ENCODE assay signal across 8 mouse cellular contexts in genomic region chr11:115955195-115955858, GRCm38 (mm10). TPM values are rescaled to one million over a fixed set of nuclear protein-coding genes. Genes with fewer than 3 reads are reported as not detected.
DNase-seq lines count a peak whose midpoint lies in the region; ATAC-seq and TF ChIP-seq lines count a peak whose summit lies in the region.
"Had no signal": no experiment of that assay in that cellular context is flagged by ENCODE, and none has a peak within 500 bp of the region (broad histone marks: within the 10 kb centered on the region; RNA-seq: fewer than 3 reads in every experiment).

No protein-coding gene starts in this region.

- TF ChIP-seq CTCF in liver, postnatal 0 days (IDR thresholded peaks at IDR 0.05; ENCODE audit: low read depth), result no peak
- no peak for TF ChIP-seq CTCF in lung, postnatal 0 days (IDR thresholded peaks at IDR 0.05)

- peak overlapping the region; percentile 7; the same call in 1 of the 2 replicates for H3K27ac ChIP-seq in liver, embryonic 11.5 days (ENCODE audit: low read depth, low read length)
- H3K27ac ChIP-seq in liver, postnatal 0 days (ENCODE audit: low read depth), result no peak overlapping the region
- H3K27ac ChIP-seq in forebrain, embryonic 16.5 days (ENCODE audit: low read length), result 0 out of 2 replicates have a peak overlapping the region, but pooled peaks have one; percentile 39
- no peak overlapping the region for H3K27ac ChIP-seq in lung, postnatal 0 days (ENCODE audit: low read length)

- peaks cover 30% of the 10 kb centered on the region for H3K36me3 ChIP-seq in liver, embryonic 11.5 days (ENCODE audit: control insufficient read depth, insufficient read depth, low read length)
- H3K36me3 ChIP-seq in liver, postnatal 0 days (replicated peaks; ENCODE audit: insufficient read depth, low read length), result peaks cover 55% of the 10 kb centered on the region
- H3K36me3 ChIP-seq in forebrain, embryonic 16.5 days (ENCODE audit: control insufficient read depth, insufficient read depth), result peaks cover 12% of the 10 kb centered on the region
- peaks cover 14% of the 10 kb centered on the region; the same call in 1 of the 2 replicates for H3K36me3 ChIP-seq in lung, postnatal 0 days (ENCODE audit: insufficient read depth, low read length)

- H3K27me3 ChIP-seq in liver, embryonic 11.5 days (replicated peaks; ENCODE audit: control insufficient read depth, insufficient read depth, low read length), result no peaks in the 10 kb centered on the region
- no peaks in the 10 kb centered on the region for H3K27me3 ChIP-seq in liver, postnatal 0 days (ENCODE audit: insufficient read depth, low read length)
- no peaks in the 10 kb centered on the region for H3K27me3 ChIP-seq in forebrain, embryonic 16.5 days (replicated peaks; ENCODE audit: control insufficient read depth, insufficient read depth, low read length)
- no peaks in the 10 kb centered on the region for H3K27me3 ChIP-seq in lung, postnatal 0 days (replicated peaks; ENCODE audit: insufficient read depth, low read length)

- no peak for DNase-seq in liver, embryonic 11.5 days (ENCODE audit: low spot score)
- DNase-seq in liver, postnatal 0 days, result no peak
- DNase-seq in ZHBTc4 (ENCODE audit: low read depth, low spot score), result peak; percentile 62
- DNase-seq in lung, postnatal 0 days (ENCODE audit: low spot score), result peak; percentile 49
- DNase-seq in spleen, postnatal 4 days (ENCODE audit: low spot score in 2 of 2), result no peak

- H3K9me3 ChIP-seq in liver, embryonic 11.5 days (ENCODE audit: control insufficient read depth, low read length), result no peaks in the 10 kb centered on the region
- no peaks in the 10 kb centered on the region for H3K9me3 ChIP-seq in liver, postnatal 0 days (ENCODE audit: low read length)
- no peaks in the 10 kb centered on the region for H3K9me3 ChIP-seq in forebrain, embryonic 16.5 days (ENCODE audit: control insufficient read depth, low read length)
- H3K9me3 ChIP-seq in lung, postnatal 0 days (ENCODE audit: low read length), result no peaks in the 10 kb centered on the region

- H3K4me1 ChIP-seq in liver, embryonic 11.5 days (replicated peaks; ENCODE audit: control insufficient read depth, insufficient read depth, low read length), result peaks cover 8% of the 10 kb centered on the region
- no peaks in the 10 kb centered on the region for H3K4me1 ChIP-seq in liver, postnatal 0 days (ENCODE audit: insufficient read depth)
- peaks cover 6% of the 10 kb centered on the region; the same call in 1 of the 2 replicates for H3K4me1 ChIP-seq in forebrain, embryonic 16.5 days (replicated peaks; ENCODE audit: control insufficient read depth, insufficient read depth, low read length)
- no peaks in the 10 kb centered on the region for H3K4me1 ChIP-seq in lung, postnatal 0 days (ENCODE audit: insufficient read depth, low read depth, low read length)

- H3K4me2 ChIP-seq in liver, embryonic 11.5 days, result no peak overlapping the region
- no peak overlapping the region for H3K4me2 ChIP-seq in liver, postnatal 0 days (ENCODE audit: low read depth, low read length)
- H3K4me2 ChIP-seq in forebrain, embryonic 16.5 days (ENCODE audit: low read length), result no peak overlapping the region
- H3K4me2 ChIP-seq in lung, postnatal 0 days (replicated peaks; ENCODE audit: low read depth, low read length), result no peak overlapping the region

- H3K4me3 ChIP-seq in liver, embryonic 11.5 days (ENCODE audit: low read depth, low read length), result no peak overlapping the region
- H3K4me3 ChIP-seq in liver, postnatal 0 days (ENCODE audit: low read depth, low read length), result no peak overlapping the region
- no peak overlapping the region for H3K4me3 ChIP-seq in forebrain, embryonic 16.5 days (replicated peaks; ENCODE audit: low read length)
- H3K4me3 ChIP-seq in lung, postnatal 0 days (ENCODE audit: low read depth, low read length), result no peak overlapping the region

- H3K9ac ChIP-seq in liver, embryonic 11.5 days (ENCODE audit: low read depth, low read length), result 0 out of 2 replicates have a peak overlapping the region, but pooled peaks have one; percentile 20
- H3K9ac ChIP-seq in liver, postnatal 0 days (replicated peaks), result no peak overlapping the region
- H3K9ac ChIP-seq in forebrain, embryonic 16.5 days (replicated peaks; ENCODE audit: low read depth, low read length), result no peak overlapping the region
- H3K9ac ChIP-seq in lung, postnatal 0 days (replicated peaks; ENCODE audit: low read depth), result no peak overlapping the region

- no peak for ATAC-seq in liver, embryonic 11.5 days (replicated peaks; ENCODE audit: low FRiP score)
- no peak for ATAC-seq in liver, postnatal 0 days
- peak; percentile 54; the same call in 1 of the 2 replicates for ATAC-seq in forebrain, embryonic 16.5 days
- ATAC-seq in lung, postnatal 0 days, result peak; percentile 77
- ATAC-seq in inflammation-experienced regulatory T-cells, adult 6 months, result no peak

- no peak for TF ChIP-seq EP300 in liver, postnatal 0 days (IDR thresholded peaks at IDR 0.05; ENCODE audit: low read depth)
- TF ChIP-seq EP300 in lung, postnatal 0 days (IDR thresholded peaks at IDR 0.05), result no peak

- 72% methylated on average over 10 of the region's 10 CpGs for WGBS in liver, embryonic 11.5 days
- 70% methylated on average over 10 of the region's 10 CpGs for WGBS in liver, postnatal 0 days (ENCODE audit: insufficient replicate concordance)
- WGBS in forebrain, embryonic 16.5 days, result 60% methylated on average over 10 of the region's 10 CpGs
- WGBS in lung, postnatal 0 days, result 58% methylated on average over 10 of the region's 10 CpGs

RNA-seq across cellular contexts. Expression of gene Itgb4, which starts 19.2 kb away (rescaled TPM):
- 0.60 and 0.77 TPM in 2 replicates for polyA plus RNA-seq in liver, embryonic 11.5 days (2014; fragmentation: Nextera tagmentation; extraction: Ambion mirVana)
- polyA plus RNA-seq in liver, postnatal 0 days (2015; fragmentation: Nextera tagmentation; extraction: Ambion mirVana), result 0.21 and 0.34 TPM in 2 replicates
- polyA plus RNA-seq in forebrain, embryonic 16.5 days (2015; fragmentation: Nextera tagmentation; extraction: Ambion mirVana), result 0.67 and 0.80 TPM in 2 replicates
- 3.8 and 4.2 TPM in 2 replicates for polyA plus RNA-seq in lung, postnatal 0 days (2015; fragmentation: Nextera tagmentation; extraction: Ambion mirVana)
- polyA plus RNA-seq in inflammation-experienced regulatory T-cells, adult 6 months (2017; shearing (Covaris generic)), result not detected

RNA-seq across cellular contexts. Expression of gene Recql5, which starts 22.1 kb away (rescaled TPM):
- 19.8 and 22.9 TPM in 2 replicates for polyA plus RNA-seq in liver, embryonic 11.5 days (2014; fragmentation: Nextera tagmentation; extraction: Ambion mirVana)
- 4.2 and 6.1 TPM in 2 replicates for polyA plus RNA-seq in liver, postnatal 0 days (2015; fragmentation: Nextera tagmentation; extraction: Ambion mirVana)
- 25.6 and 26.0 TPM in 2 replicates for polyA plus RNA-seq in forebrain, embryonic 16.5 days (2015; fragmentation: Nextera tagmentation; extraction: Ambion mirVana)
- 9.2 and 9.9 TPM in 2 replicates for polyA plus RNA-seq in lung, postnatal 0 days (2015; fragmentation: Nextera tagmentation; extraction: Ambion mirVana)
- 10 to 100 TPM; 18.2 to 30.3 (median 23.7) TPM for polyA plus RNA-seq in inflammation-experienced regulatory T-cells, adult 6 months (2017; shearing (Covaris generic))

RNA-seq across cellular contexts. Expression of gene Sap30bp, which starts 22.2 kb away (rescaled TPM):
- 36.5 and 39.9 TPM in 2 replicates for polyA plus RNA-seq in liver, embryonic 11.5 days (2014; fragmentation: Nextera tagmentation; extraction: Ambion mirVana)
- polyA plus RNA-seq in liver, postnatal 0 days (2015; fragmentation: Nextera tagmentation; extraction: Ambion mirVana), result 12.7 and 15.4 TPM in 2 replicates
- 56.2 and 60.7 TPM in 2 replicates for polyA plus RNA-seq in forebrain, embryonic 16.5 days (2015; fragmentation: Nextera tagmentation; extraction: Ambion mirVana)
- polyA plus RNA-seq in lung, postnatal 0 days (2015; fragmentation: Nextera tagmentation; extraction: Ambion mirVana), result 21.2 and 22.8 TPM in 2 replicates
- polyA plus RNA-seq in inflammation-experienced regulatory T-cells, adult 6 months (2017; shearing (Covaris generic)), result 10 to 100 TPM; 35.6 to 55.2 (median 39.2) TPM

RNA-seq across cellular contexts. Expression of gene Smim6, which starts 43.5 kb away (rescaled TPM):
- polyA plus RNA-seq in liver, embryonic 11.5 days (2014; fragmentation: Nextera tagmentation; extraction: Ambion mirVana), result 3.5 and 3.6 TPM in 2 replicates
- polyA plus RNA-seq in liver, postnatal 0 days (2015; fragmentation: Nextera tagmentation; extraction: Ambion mirVana), result 1.9 TPM in 2 replicates
- polyA plus RNA-seq in forebrain, embryonic 16.5 days (2015; fragmentation: Nextera tagmentation; extraction: Ambion mirVana), result 0.93 and 0.95 TPM in 2 replicates
- 58.1 and 61.5 TPM in 2 replicates for polyA plus RNA-seq in lung, postnatal 0 days (2015; fragmentation: Nextera tagmentation; extraction: Ambion mirVana)
- polyA plus RNA-seq in inflammation-experienced regulatory T-cells, adult 6 months (2017; shearing (Covaris generic)), result 1 to 10 TPM; 2.7 to 5.1 (median 4.3) TPM
- polyA plus RNA-seq: neural tube, embryonic 11.5 days had no signal

RNA-seq across cellular contexts. Expression of gene Smim5, which starts 55.6 kb away (rescaled TPM):
- polyA plus RNA-seq in liver, embryonic 11.5 days (2014; fragmentation: Nextera tagmentation; extraction: Ambion mirVana), result 39.5 and 45.9 TPM in 2 replicates
- polyA plus RNA-seq in liver, postnatal 0 days (2015; fragmentation: Nextera tagmentation; extraction: Ambion mirVana), result 16.8 and 21.5 TPM in 2 replicates
- polyA plus RNA-seq in forebrain, embryonic 16.5 days (2015; fragmentation: Nextera tagmentation; extraction: Ambion mirVana), result 1.2 and 1.8 TPM in 2 replicates
- 25.8 and 27.6 TPM in 2 replicates for polyA plus RNA-seq in lung, postnatal 0 days (2015; fragmentation: Nextera tagmentation; extraction: Ambion mirVana)
- polyA plus RNA-seq in inflammation-experienced regulatory T-cells, adult 6 months (2017; shearing (Covaris generic)), result 1 to 10 TPM in 2 of 3 experiments, under 1 TPM in 1; 0.40 to 1.4 (median 1.1) TPM

Comparison
In these comparisons a context has a peak if more than half of its experiments do, and no peak if none do; other contexts are left out.
1. H3K27ac ChIP-seq: peak in liver, embryonic 11.5 days (single experiment) and forebrain, embryonic 16.5 days (single experiment); none in liver, postnatal 0 days (single experiment) and lung, postnatal 0 days (single experiment).
2. ATAC-seq: peak in forebrain, embryonic 16.5 days (single experiment) and lung, postnatal 0 days (single experiment); none in liver, embryonic 11.5 days (single experiment), liver, postnatal 0 days (single experiment) and inflammation-experienced regulatory T-cells, adult 6 months (single experiment).
3. DNase-seq: peak in ZHBTc4 (single experiment) and lung, postnatal 0 days (single experiment); none in liver, embryonic 11.5 days (single experiment), liver, postnatal 0 days (single experiment) and spleen, postnatal 4 days (0 of 2).